Comparison of ENCODE assay signal across 29 mouse cellular contexts in genomic region chr7:46523215-46523614, GRCm38 (mm10).
DNase-seq lines count a peak whose midpoint lies in the region; ATAC-seq and TF ChIP-seq lines count a peak whose summit lies in the region.
"Had no signal": no experiment of that assay in that cellular context is flagged by ENCODE, and none has a peak within 500 bp of the region (broad histone marks: within the 10 kb centered on the region; RNA-seq: fewer than 3 reads in every experiment).

No protein-coding gene starts in this region.

- no peak overlapping the region for H3K4me3 ChIP-seq in intestine, postnatal 0 days (ENCODE audit: low read depth, low read length)
- no peak overlapping the region for H3K4me3 ChIP-seq in intestine, embryonic 15.5 days (replicated peaks)
- no peak overlapping the region for H3K4me3 ChIP-seq in midbrain, embryonic 11.5 days (ENCODE audit: low read depth, low read length)
- no peak overlapping the region for H3K4me3 ChIP-seq in midbrain, embryonic 14.5 days (replicated peaks; ENCODE audit: low read depth, low read length)
- H3K4me3 ChIP-seq: embryonic facial prominence, embryonic 13.5 days; embryonic facial prominence, embryonic 15.5 days; erythroblast, embryonic 14.5 days; forebrain, embryonic 10.5 days; forebrain, embryonic 12.5 days had no signal

- ATAC-seq in intestine, postnatal 0 days = no peak
- ATAC-seq in intestine, embryonic 15.5 days = no peak
- no peak for ATAC-seq in midbrain, embryonic 11.5 days (ENCODE audit: low FRiP score)
- ATAC-seq in midbrain, embryonic 14.5 days (ENCODE audit: low FRiP score, low TSS enrichment) = no peak
- ATAC-seq in megakaryocyte progenitor cell, adult 5-6 weeks (replicated peaks; ENCODE audit: poor library complexity) = peak; percentile 55
- ATAC-seq: activated CD4-positive, CD25-positive, alpha-beta regulatory T cell, adult 4 months; CD4-positive, CD25-positive, alpha-beta regulatory T cell, adult 4 months; forebrain, embryonic 14.5 days; forebrain, embryonic 16.5 days; Patski had no signal

- H3K9ac ChIP-seq in intestine, postnatal 0 days (ENCODE audit: low read depth, low read length) = no peak overlapping the region
- no peak overlapping the region for H3K9ac ChIP-seq in intestine, embryonic 15.5 days
- no peak overlapping the region for H3K9ac ChIP-seq in midbrain, embryonic 11.5 days (ENCODE audit: low read length)
- H3K9ac ChIP-seq in midbrain, embryonic 14.5 days (replicated peaks; ENCODE audit: low read length) = no peak overlapping the region
- H3K9ac ChIP-seq: embryonic facial prominence, embryonic 13.5 days; embryonic facial prominence, embryonic 15.5 days; forebrain, embryonic 12.5 days had no signal

- H3K36me3 ChIP-seq in intestine, postnatal 0 days (ENCODE audit: control insufficient read depth, insufficient read depth) = no peaks in the 10 kb centered on the region
- H3K36me3 ChIP-seq in intestine, embryonic 15.5 days = no peaks in the 10 kb centered on the region
- no peaks in the 10 kb centered on the region for H3K36me3 ChIP-seq in midbrain, embryonic 11.5 days (ENCODE audit: control insufficient read depth, insufficient read depth, low read length)
- no peaks in the 10 kb centered on the region for H3K36me3 ChIP-seq in midbrain, embryonic 14.5 days (ENCODE audit: control insufficient read depth, insufficient read depth, low read length)
- H3K36me3 ChIP-seq: embryonic facial prominence, embryonic 13.5 days; embryonic facial prominence, embryonic 15.5 days; forebrain, embryonic 10.5 days; forebrain, embryonic 12.5 days had no signal

- 78% methylated on average over 7 of the region's 7 CpGs for WGBS in intestine, postnatal 0 days
- 78% methylated on average over 7 of the region's 7 CpGs for WGBS in intestine, embryonic 15.5 days
- WGBS in midbrain, embryonic 11.5 days = 91% methylated on average over 7 of the region's 7 CpGs
- 90% methylated on average over 7 of the region's 7 CpGs for WGBS in midbrain, embryonic 14.5 days

- H3K27me3 ChIP-seq in intestine, postnatal 0 days (replicated peaks; ENCODE audit: control insufficient read depth, insufficient read depth, low read length) = no peaks in the 10 kb centered on the region
- no peaks in the 10 kb centered on the region for H3K27me3 ChIP-seq in intestine, embryonic 15.5 days (replicated peaks)
- H3K27me3 ChIP-seq in midbrain, embryonic 11.5 days (ENCODE audit: control insufficient read depth, insufficient read depth, low read length) = no peaks in the 10 kb centered on the region
- no peaks in the 10 kb centered on the region for H3K27me3 ChIP-seq in midbrain, embryonic 14.5 days (ENCODE audit: control insufficient read depth, insufficient read depth, low read length)
- H3K27me3 ChIP-seq: CH12.LX; embryonic facial prominence, embryonic 13.5 days; embryonic facial prominence, embryonic 15.5 days; forebrain, embryonic 12.5 days; Patski had no signal

- TF ChIP-seq CTCF in intestine, postnatal 0 days (IDR thresholded peaks at IDR 0.05; ENCODE audit: low read depth) = 0 out of 2 replicates have a peak, but pooled peaks have one; percentile 4

- no peak overlapping the region for H3K4me2 ChIP-seq in intestine, postnatal 0 days (replicated peaks; ENCODE audit: low read depth)
- H3K4me2 ChIP-seq in intestine, embryonic 15.5 days (replicated peaks) = no peak overlapping the region
- H3K4me2 ChIP-seq in midbrain, embryonic 11.5 days = no peak overlapping the region
- no peak overlapping the region for H3K4me2 ChIP-seq in midbrain, embryonic 14.5 days (ENCODE audit: low read length)
- H3K4me2 ChIP-seq: embryonic facial prominence, embryonic 13.5 days; embryonic facial prominence, embryonic 15.5 days; forebrain, embryonic 12.5 days had no signal

- no peak overlapping the region for H3K27ac ChIP-seq in intestine, postnatal 0 days (ENCODE audit: low read depth, low read length)
- no peak overlapping the region for H3K27ac ChIP-seq in intestine, embryonic 15.5 days
- no peak overlapping the region for H3K27ac ChIP-seq in midbrain, embryonic 11.5 days (ENCODE audit: low read depth, low read length)
- H3K27ac ChIP-seq in midbrain, embryonic 14.5 days (replicated peaks; ENCODE audit: low read depth, low read length) = no peak overlapping the region
- H3K27ac ChIP-seq: embryonic facial prominence, embryonic 13.5 days; embryonic facial prominence, embryonic 15.5 days; forebrain, embryonic 10.5 days; forebrain, embryonic 12.5 days had no signal

- H3K4me1 ChIP-seq in intestine, postnatal 0 days (replicated peaks; ENCODE audit: control insufficient read depth, insufficient read depth, low read length) = no peaks in the 10 kb centered on the region
- no peaks in the 10 kb centered on the region for H3K4me1 ChIP-seq in intestine, embryonic 15.5 days (replicated peaks)
- H3K4me1 ChIP-seq in midbrain, embryonic 11.5 days (ENCODE audit: control insufficient read depth, insufficient read depth, low read length) = no peaks in the 10 kb centered on the region
- no peaks in the 10 kb centered on the region for H3K4me1 ChIP-seq in midbrain, embryonic 14.5 days (ENCODE audit: control insufficient read depth, insufficient read depth, low read length)
- H3K4me1 ChIP-seq: embryonic facial prominence, embryonic 13.5 days; embryonic facial prominence, embryonic 15.5 days; forebrain, embryonic 10.5 days had no signal

- no peaks in the 10 kb centered on the region for H3K9me3 ChIP-seq in intestine, postnatal 0 days (ENCODE audit: control insufficient read depth)
- H3K9me3 ChIP-seq in intestine, embryonic 15.5 days = no peaks in the 10 kb centered on the region
- H3K9me3 ChIP-seq in midbrain, embryonic 11.5 days (ENCODE audit: control insufficient read depth, low read length) = no peaks in the 10 kb centered on the region
- H3K9me3 ChIP-seq in midbrain, embryonic 14.5 days (ENCODE audit: control insufficient read depth, low read length) = no peaks in the 10 kb centered on the region
- H3K9me3 ChIP-seq: embryonic facial prominence, embryonic 13.5 days; embryonic facial prominence, embryonic 15.5 days; forebrain, embryonic 10.5 days; forebrain, embryonic 12.5 days; G1E had no signal

- DNase-seq in midbrain, embryonic 11.5 days (ENCODE audit: low spot score, missing footprints) = peak; percentile 56
- DNase-seq in midbrain, embryonic 14.5 days = no peak
- peak; percentile 36 for DNase-seq in R1 (ENCODE audit: low read depth, low spot score)
- no peak for DNase-seq in cerebellum, postnatal 10 days
- DNase-seq: adrenal gland, adult 8-10 months; adrenal gland, postnatal 14 days; adrenal gland, postnatal 36 days; B cell, adult 2 months; cerebellum, adult 11-12 months; cerebellum, adult 2 months; cerebellum, adult 9-10 months; cerebellum, postnatal 14 days; cerebellum, postnatal 36 days; embryo, embryonic 11 days had no signal

Comparison
In these comparisons a context has a peak if more than half of its experiments do, and no peak if none do; other contexts are left out.
1. DNase-seq: peak in midbrain, embryonic 11.5 days (single experiment) and R1 (single experiment); none in midbrain, embryonic 14.5 days (single experiment) and cerebellum, postnatal 10 days (0 of 2).